Mouse (Mus musculus): ENCODE measurements around the gene Itpk1. TPM values are rescaled to one million over a fixed set of nuclear protein-coding genes. Genes with fewer than 3 reads are reported as not detected.
A peak's percentile ranks its signal among the peaks of the same experiment; 100 is the strongest.

Gene Itpk1
- total RNA-seq, 2 experiments from 2014 or later, result 13.0 to 19.1 TPM

GRCm38 (mm10) chr12:102670848-102671247 is 33.9 kb downstream of the Itpk1 start:
- ATAC-seq (replicated peaks; ENCODE audit: poor library complexity, severe bottlenecking), result 0 out of 2 replicates have a peak, but pooled peaks have one; percentile 31

- no peak for ATAC-seq (replicated peaks; ENCODE audit: poor library complexity, severe bottlenecking)
Observed at GRCm38 (mm10) chr12:102665465-102666202, 39.1 kb downstream of the Itpk1 start.

- ATAC-seq (replicated peaks; ENCODE audit: poor library complexity, severe bottlenecking), result no peak
Observed at GRCm38 (mm10) chr12:102664052-102664448, 40.7 kb downstream of the Itpk1 start.

- ATAC-seq (replicated peaks; ENCODE audit: poor library complexity, severe bottlenecking), result peak; percentile 94
Observed at GRCm38 (mm10) chr12:102663349-102664051, 41.2 kb downstream of the Itpk1 start.

- no peak for ATAC-seq (replicated peaks; ENCODE audit: poor library complexity, severe bottlenecking)
Observed at GRCm38 (mm10) chr12:102661772-102662171, 43.0 kb downstream of the Itpk1 start.

- no peak for ATAC-seq (replicated peaks; ENCODE audit: poor library complexity, severe bottlenecking)
Observed at GRCm38 (mm10) chr12:102660906-102661651, 43.7 kb downstream of the Itpk1 start.

GRCm38 (mm10) chr12:102653003-102653402 is 51.7 kb downstream of the Itpk1 start:
- peak; percentile 74 for ATAC-seq (replicated peaks; ENCODE audit: poor library complexity, severe bottlenecking)

- peak; percentile 30 for ATAC-seq (replicated peaks; ENCODE audit: poor library complexity, severe bottlenecking)
Observed at GRCm38 (mm10) chr12:102652420-102652819, 52.3 kb downstream of the Itpk1 start.

GRCm38 (mm10) chr12:102651871-102652270 is 52.9 kb downstream of the Itpk1 start:
- ATAC-seq (replicated peaks; ENCODE audit: poor library complexity, severe bottlenecking), result no peak

- ATAC-seq (replicated peaks; ENCODE audit: poor library complexity, severe bottlenecking), result no peak
Observed at GRCm38 (mm10) chr12:102651401-102651800, 53.3 kb downstream of the Itpk1 start.

GRCm38 (mm10) chr12:102650649-102651048 is 54.1 kb downstream of the Itpk1 start:
- no peak for ATAC-seq (replicated peaks; ENCODE audit: poor library complexity, severe bottlenecking)

- peak; percentile 18 for ATAC-seq (replicated peaks; ENCODE audit: poor library complexity, severe bottlenecking)
Observed at GRCm38 (mm10) chr12:102647839-102648564, 56.7 kb downstream of the Itpk1 start.

- peak; percentile 68 for ATAC-seq (replicated peaks; ENCODE audit: poor library complexity, severe bottlenecking)
Observed at GRCm38 (mm10) chr12:102646586-102647260, 58.0 kb downstream of the Itpk1 start.

- ATAC-seq (replicated peaks; ENCODE audit: poor library complexity, severe bottlenecking), result peak; percentile 52
Observed at GRCm38 (mm10) chr12:102645911-102646585, 58.7 kb downstream of the Itpk1 start.

GRCm38 (mm10) chr12:102643316-102643715 is 61.4 kb downstream of the Itpk1 start:
- ATAC-seq (replicated peaks; ENCODE audit: poor library complexity, severe bottlenecking), result peak; percentile 15; the same call in 1 of the 2 replicates

GRCm38 (mm10) chr12:102640436-102641163 is 64.1 kb downstream of the Itpk1 start:
- ATAC-seq (replicated peaks; ENCODE audit: poor library complexity, severe bottlenecking), result no peak

- ATAC-seq (replicated peaks; ENCODE audit: poor library complexity, severe bottlenecking), result no peak
Observed at GRCm38 (mm10) chr12:102638878-102639277, 65.9 kb downstream of the Itpk1 start.

- ATAC-seq (replicated peaks; ENCODE audit: poor library complexity, severe bottlenecking), result no peak
Observed at GRCm38 (mm10) chr12:102637235-102637634, 67.5 kb downstream of the Itpk1 start.
